Mouse (Mus musculus) erythroblast, adult 5-6 weeks (primary cell): ENCODE results near the gene Add3. TPM values are rescaled to one million over a fixed set of nuclear protein-coding genes. Genes with fewer than 3 reads are reported as not detected.

Experiments
- ATAC-seq: replicated peaks from 2 replicates; pipeline ENCODE4 v1.8.0; 2016; ENCODE audit warnings: moderate number of reproducible peaks, mild to moderate bottlenecking, moderate TSS enrichment, inconsistent platforms; ENCODE audit not compliant: poor library complexity, low FRiP score, severe bottlenecking
- total RNA-seq, 2 experiments: library from RNA; stranded (forward) in 1 of 2; stranded (reverse) in 1 of 2; fragments of 150-400 nt in 1 of 2; fragments of 200-764, 138-1000 nt in 1 of 2; gene quantifications; 2 replicates each; pipeline versions ENCODE4 v1.2.3 to v1.2.4; 2015 to 2017; ENCODE audit warnings: low replicate concordance in 2 of 2

The Add3 gene
- 38.0 and 46.8 TPM in 2 replicates for total RNA-seq (2015; ENCODE audit: low replicate concordance)
- 35.1 and 35.5 TPM in 2 replicates for total RNA-seq (2017; ENCODE audit: low replicate concordance)

DNA sequence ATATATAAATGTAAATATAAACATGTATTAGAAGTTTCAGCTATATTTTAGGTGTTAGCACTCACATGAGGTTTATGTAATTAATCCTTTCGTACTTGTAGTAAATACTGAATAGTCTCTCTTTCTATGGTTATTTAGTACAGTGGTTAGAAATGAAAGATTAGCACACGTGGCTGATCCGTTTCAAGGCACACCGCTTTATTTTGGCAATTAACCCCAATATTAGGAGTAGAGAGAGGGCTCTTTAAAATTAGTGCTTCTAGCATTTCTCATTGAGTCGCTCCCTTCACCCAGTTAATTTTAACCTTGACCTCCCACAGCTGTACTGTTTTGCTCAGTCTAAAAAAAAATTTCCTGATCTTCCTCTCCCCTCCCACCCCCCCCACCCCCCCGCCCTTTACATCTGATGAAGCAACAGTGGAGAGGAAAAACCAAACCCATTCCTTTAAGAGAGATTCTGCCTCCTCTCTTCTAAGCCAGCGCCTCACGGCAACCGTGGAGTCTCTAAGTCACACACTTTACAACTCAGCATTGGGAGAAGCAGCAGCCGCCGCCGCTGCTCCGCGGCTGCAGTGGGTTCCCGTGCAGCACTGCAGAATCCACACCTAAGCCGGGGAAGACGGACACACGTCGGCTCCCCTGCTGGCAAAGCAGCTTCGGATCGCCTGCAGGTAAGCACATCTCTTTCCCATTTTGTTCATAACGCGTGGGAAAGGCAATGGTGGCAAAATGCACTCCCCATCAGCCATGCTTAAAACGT lies at the start of gene Add3:
Gene Add3 (plus strand): TSS at position 400 of the 760 bp plus-strand sequence.
- ATAC-seq: no peak

DNA sequence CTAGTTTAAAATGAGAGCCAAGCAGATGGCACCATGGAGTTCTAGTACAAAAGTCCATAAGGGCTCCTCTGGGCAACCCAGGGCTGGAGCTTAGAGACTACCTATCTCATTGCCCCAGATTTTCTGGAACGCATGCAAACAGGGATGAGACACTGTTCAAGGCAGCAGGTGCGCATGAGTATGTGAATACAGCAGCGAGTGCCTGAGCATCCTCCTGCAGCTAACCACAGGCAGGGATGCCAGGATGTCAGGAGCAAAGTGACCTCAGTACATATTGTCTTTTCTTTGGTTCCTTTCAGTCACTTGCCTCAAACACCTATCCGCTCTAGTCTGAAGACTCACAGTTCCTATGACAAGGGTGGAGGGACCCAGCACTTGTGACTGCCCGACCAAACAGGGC lies 49.6 kb upstream of the Add3 start:
- ATAC-seq: no peak

DNA sequence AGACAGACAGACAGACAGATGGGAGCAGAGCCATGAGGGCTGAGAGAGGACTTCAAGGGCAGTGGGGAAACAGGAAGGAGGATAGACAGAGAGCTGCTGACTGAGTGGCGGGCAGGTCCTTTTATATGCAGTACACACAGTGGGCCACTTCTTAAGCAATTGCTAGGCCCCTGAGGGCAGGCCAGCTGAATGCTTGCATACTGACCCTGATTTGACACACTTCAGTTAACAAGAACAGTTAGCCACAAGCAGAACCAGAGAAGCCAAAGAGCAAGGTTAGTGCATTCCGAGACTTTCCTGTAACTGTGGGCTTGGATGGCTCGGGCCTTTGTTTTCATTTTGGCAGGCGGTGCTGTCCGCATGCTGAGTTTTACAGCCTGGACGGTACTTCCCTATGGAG lies 48.0 kb upstream of the Add3 start:
- ATAC-seq: no peak

DNA sequence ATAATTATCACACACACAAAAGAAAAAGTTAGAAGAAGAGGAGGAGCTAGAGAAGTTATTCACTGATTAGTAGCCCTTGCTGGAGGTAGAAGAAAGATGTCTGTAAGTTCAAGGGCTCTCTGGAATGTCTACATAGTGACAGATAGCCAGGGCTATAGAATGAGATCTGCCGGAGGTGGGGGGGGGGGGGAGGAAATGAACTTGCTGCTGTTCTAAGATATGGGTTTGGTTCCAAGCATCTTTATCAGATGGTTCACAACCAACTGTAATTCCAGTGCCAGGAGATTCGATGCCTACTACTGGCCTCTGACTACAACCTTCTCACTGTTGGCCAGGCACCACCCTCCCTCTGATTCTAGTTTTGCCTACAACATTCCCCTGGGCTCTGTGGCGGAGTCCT lies 46.9 kb upstream of the Add3 start:
- ATAC-seq: no peak

DNA sequence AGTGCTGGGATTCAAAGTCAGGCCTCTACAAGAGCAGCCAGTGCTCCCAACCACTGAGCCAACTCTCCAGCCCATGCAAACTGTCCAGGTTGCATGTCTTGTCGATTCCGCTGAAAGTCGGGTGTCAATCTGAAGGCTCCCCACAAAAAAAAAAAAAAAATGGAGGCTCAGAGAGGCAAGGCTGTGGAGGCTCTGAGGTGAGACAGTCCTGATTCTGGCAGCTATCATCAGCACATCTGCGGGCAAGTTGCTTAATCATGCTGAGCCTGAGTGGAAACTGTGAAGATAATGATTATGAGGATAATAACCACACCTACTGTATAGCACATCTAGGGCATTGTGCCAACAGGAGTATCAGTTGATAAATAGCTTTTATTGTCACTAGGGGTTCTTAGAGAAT lies 45.6 kb upstream of the Add3 start:
- ATAC-seq: no peak

DNA sequence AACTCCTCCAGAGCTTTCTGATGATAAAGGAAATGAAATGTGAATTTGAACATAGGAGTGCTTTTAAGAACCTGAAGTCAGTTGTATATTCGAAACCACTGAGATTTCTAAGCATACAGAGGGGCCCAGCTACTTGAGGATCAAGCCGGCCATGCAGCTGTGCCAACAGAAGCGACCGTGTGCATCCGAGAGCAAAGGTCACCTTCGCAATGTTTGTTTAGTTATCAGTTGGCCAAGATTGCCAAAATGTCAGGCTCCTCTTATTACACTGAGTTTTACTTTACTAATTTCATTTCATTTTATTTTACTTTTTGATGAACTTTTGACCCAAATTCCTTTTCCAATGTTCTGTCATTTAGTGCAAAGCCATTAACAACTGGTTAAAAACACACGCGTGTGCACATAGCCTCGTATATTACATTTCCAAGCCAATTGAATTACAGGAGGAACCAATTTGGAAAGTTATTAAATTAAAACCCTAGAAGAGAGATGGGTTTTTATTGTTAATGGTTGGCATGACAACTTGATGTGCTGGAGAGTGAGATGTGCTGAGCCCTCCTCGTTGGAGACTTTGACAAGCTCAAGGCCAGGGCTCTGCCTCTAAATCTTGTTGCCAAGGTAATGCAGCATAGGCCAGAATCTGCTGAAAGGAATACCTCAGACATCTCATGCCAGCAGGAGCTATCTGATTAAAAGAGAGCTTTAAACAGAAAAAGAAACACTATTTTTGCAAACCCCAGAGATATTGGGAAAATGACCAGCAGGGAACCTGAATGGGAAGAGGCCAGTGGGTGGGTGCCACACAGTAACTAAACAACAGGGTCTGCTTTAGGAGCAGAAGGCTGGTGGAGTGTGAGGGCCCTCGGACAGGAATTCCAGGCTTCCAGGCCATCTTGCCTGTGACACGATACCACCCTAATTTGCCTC lies 38.6 kb upstream of the Add3 start:
- no peak for ATAC-seq

DNA sequence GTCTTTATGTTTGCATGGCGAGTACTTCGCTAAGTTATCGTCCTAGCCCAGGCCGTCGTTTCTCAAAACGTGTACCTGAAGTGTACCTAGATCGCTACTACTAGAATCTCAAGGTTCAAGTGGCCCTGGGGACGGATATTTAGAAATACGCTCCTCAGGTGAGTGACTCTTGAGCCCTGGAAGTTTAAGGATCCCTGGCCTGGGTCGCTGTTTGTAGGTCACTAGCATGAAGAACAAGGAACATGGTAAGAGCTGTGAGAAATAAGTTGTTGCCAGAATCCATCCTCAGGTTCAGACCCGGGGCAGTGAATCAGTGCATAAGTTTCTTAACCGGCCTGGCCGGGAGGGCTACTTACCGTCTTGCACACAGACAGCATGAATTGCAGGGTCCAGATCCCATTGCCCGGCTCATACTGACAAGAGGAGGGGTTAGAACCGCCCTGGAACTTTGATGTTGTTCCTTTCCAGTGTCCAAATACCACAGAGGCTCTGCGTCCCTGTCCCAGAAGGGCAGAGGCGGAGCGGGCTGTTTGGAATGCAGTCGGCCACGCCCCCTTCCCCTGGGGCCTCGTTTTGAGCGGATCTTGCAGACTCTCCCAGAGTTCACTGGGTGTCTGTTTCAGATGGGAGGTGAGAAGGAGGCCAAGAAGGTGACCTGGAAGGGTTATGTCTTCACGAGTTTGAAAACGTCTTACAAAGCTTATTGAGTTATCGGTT lies 34.7 kb upstream of the Add3 start:
- no peak for ATAC-seq

DNA sequence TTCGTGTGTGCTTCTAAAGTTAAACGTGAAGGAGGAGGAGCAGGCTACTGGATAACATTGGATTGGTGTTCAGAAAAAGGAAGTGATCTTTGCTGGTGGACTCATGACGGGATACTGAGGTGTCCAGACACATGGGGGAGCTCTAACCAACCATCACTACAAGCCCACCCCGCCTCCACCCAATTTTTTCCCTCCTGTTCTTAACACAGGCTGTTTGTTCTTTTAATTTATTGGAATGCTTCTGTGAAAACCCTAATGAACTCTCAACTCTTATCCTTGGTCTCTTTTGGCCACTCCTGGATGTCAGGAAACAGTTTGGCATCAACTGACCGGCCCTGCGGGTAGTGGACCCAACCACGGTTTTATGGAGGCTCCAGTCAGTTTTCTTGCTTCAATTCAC lies 33.3 kb upstream of the Add3 start:
- ATAC-seq: no peak

DNA sequence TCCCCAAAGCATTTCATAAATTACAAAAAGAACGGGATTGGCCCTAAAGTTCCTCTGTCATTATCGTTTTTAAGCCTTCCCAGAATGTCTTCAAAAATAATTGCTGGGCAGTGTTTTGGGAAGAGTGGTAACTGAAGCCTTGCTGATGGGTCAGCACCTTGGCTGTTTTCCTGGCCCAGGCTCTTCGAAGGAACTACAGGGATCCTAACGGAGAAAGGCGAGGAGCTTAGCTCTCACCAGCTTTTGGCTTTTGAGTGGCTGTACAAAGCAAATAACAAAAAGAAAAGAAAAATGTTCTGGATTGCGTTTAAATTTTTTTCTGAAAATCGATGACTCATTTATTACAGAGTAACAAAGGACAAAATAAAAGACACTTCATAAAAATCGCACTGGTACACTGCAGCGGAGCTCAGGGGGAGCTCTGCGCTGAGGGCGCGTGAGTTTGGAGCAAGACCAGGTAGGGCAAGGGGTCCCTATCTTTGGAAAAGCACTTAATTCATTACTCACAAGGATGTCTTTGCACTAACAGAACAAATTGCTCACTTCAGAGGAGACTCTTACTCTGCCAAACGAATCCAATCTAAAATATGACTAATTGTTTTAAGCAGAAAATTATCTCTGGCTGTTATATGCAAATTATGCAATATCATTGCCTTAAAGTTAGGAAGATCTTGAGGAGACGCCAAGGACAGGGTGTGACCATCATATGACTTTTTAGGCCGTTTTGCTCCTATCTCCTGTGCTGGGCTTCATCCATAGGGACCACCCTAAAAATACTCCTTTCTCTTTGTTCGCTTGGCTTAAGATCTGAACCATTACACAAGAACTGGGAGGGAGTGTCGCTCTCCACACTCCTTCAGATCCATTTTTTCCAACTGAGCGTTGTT lies 32.6 kb upstream of the Add3 start:
- ATAC-seq: no peak

DNA sequence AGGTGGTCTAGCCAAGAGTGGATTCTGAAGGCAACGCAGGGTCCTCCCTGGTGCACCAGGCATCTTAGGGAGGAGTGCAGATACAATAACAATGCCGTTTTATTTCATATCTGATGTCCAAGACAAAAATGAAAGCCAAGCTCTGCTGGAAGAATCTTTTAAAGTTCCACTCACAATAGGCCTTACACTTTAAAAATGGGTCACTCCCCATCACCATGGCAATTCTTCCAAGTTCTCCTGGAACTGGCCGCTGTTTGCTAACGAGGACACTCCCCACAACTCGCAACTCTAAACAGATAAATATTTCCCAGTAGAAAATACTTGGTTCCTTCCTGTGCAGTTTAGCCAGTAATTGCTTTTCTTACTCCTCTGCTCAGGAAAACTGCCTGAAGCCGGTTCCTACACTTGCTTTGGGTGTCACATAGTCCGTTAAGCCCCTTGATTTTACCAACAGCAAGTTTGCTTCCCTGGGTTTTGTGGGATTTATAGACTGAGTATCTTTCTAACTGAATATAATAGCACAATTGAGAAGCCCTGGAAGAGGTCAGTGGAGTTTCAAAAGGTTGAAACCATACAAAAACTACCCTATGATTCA lies 28.1 kb upstream of the Add3 start:
- no peak for ATAC-seq

DNA sequence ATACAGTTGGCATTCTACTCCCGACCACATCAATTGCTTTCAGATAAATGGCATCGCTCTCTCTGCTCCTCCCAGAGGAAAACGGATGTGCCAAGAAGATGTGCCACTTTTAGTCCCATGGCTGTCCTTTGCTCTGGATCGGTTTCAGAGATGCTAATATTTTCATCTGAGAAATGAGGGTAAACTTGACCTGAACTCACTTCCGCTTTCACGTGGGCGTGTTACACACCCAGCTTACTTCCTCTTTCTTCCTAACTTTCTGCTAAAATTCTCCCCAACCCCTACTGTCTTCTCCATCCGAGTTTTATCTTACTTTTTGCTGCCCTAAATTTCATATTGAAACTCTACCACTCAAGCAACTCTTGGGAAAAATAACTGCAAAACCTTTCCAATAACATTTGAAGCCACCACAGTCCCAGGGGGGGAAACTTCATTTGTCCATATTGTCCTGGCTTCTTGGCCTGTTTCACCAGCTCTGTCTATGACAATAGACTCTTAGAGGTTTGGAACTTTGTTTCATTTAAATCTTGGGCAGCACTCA lies 20.9 kb upstream of the Add3 start:
- ATAC-seq: no peak

DNA sequence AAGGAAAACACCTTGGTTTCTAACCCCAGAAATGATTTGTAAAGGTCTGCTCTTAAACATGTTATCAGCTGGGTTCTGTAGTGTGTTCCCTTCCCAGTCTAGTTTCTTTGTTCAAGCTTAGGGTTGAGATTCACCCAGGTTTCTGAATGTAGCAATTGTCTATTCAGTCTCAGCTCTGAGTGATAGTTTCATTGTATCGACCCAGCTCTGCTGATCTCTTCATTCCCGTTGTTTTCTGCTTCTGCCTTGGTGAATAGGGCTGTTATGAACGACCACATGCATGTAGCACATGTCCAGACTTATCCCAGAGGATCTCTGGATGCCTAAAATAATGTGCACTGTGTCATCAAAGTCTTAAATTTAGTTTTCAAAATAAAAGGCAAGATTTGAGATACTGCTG lies 19.8 kb upstream of the Add3 start:
- no peak for ATAC-seq

DNA sequence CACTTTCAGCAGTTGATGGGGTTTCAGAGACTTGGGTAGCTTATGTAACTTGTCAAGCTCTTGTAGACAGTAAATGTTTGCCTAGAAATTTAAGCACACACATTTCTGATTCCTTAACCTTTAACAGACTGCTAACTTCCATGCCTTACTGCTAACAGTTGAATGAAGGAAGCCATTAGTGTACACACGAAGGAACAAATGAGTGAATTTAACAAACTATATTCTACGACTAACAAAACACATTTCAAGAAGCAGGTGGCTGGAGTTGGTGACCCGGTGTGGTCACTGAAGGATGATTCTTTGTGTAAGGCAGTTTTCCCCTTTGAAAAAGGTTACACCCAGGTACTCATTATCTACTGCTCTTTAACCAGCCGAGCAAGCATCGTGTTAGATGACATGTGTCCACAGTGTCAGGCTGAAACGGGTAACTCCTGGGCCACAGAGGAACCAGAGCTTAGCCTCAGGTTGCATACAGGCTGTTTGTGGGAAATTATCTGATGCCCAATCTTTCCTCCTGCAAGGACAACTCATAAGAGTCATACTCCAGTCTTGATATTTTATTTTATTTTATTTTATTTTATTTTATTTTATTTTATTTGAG lies 17.5 kb upstream of the Add3 start:
- no peak for ATAC-seq

DNA sequence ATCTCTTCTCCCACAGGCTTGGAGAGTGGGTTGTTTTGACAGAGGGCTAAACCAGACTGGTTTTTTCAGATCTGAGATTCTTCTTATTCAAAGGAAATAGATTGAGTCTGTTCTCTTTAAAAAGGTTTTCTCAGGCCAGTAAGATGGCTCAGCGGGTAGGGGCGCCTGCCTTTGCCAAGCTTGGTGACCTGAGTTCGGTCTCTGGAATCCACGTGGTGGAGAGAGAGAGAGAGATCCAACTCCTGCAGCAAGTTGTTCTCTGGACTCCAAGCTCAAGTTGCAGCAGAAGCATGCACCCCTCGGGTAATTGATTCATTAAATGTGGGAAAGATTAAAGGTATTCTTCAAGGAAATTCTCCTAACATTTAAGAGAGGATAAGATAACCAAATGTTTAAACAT lies 16.9 kb upstream of the Add3 start:
- no peak for ATAC-seq

DNA sequence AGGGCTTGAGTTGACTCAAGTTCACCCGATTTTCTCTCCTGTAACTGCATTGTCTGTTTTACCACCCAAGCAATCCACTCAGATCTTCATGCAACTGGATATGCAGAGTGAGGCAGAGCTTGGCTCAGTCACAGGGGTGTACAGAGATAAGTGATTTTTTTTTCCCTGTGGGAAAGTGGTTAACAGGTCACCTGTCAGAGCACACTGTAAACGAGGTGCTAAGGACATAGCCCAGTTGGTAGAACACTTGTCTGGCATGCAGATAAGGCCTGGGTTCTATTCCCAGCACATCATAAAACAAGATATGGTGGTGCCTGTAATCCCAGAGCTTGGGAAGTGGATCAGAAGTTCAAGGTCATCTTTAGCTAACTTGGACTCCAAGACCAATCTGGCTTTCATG lies 14.6 kb upstream of the Add3 start:
- ATAC-seq: no peak

DNA sequence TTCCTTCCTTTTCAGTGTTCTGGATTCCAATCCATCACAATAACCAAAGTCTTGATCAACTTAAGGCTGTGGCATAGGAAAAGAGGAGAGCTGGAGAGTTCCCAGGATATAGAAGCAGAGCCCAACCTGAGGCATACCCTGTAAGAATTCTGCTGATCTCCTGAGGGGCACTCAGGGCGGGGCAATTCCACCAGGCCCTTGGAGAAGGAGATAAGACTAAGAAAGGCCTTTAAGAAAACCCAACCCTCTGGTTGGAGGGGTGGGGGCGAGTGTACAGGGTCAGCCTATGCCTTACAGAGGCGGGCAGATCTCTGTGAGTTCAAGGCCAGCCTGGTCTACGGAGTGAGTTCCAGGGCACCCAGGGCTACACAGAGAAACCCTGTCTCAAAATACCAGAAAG lies 13.7 kb upstream of the Add3 start:
- ATAC-seq: no peak

DNA sequence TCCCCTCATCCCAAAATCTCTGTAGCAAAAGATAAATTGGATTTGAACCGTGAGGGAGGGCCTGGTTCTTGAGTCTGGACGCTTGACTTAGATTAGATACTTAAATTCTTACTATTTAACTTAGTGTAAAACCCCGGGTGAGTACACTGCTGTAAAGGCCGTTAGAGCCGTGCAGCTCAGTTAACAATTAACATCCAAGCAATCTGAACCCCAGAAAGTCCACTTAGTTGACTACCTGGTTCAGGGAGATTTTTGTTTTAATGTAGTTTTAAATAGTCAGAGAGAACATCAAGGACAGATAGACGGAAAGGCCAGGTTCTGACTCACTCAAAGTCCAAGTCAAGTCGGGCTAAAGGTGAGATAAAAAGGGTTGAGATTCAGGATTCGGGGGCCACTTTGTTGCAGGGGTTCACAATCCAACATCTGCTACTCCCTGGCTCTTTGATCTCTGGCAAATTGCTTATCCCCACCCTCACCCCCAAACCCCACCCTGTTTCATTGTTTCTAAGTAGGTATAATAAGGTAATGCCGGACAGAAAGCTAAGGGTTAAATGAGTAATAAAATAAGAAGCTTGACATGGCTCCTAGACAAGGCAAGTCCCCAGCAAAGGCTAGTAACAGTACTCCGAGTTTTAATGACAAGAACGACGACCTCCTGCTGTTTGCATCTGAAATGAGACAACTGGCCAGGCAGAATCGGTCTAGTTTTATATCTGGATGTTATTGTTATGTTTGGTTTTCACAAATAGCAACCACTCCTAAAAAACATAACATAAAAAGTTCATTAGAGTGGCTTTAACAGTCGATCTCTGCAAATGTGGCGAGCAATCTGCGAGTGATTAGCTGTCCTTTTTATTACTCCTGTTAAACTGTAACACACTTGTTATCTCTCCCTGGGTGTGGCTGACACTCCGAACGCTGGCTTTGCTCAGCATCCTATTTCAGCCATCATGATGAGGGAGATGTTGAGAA lies 12.6 kb upstream of the Add3 start:
- no peak for ATAC-seq
